Mouse (Mus musculus): Measurements from ENCODE around the gene Arhgap44.

Gene Arhgap44

DNA sequence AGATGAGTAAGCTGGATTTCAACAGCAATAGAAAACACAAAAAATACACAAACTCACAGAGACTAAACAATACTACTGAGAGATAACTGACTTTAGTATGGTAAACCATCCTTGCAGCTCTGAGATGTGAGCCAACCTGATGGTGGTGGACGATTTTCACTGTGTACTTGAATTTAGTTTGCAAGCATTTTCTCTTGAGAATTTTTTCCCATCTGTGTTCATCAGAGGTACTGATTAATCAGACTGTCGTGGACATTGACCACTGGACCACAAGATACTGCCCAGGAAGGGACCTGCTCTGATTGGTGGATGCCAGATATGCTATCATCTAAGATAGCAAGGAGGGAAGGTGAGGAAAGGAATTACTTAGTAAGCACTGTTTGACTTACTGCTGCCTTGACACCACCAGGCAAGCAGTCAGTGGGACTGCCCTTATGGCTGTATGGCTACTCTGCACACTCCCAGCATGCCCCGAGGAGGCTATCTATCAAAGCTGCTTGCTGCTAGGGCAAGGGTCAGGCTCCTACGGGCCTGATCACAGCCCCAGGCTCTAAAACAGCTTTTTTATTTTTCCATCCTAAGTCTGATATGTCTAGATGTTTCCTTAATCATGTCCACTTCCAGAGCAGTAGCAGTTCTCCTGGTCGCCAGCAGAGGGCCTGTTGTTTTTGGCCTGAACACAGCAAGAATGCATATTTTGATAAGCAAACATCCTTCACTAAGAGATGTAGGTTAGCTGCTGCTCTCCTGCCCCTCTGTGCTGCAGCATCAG, 74.1 kb downstream of the Arhgap44 start:
- DNase-seq (ENCODE audit: low spot score in 2 of 2): peak; percentile 24 to 45

DNA sequence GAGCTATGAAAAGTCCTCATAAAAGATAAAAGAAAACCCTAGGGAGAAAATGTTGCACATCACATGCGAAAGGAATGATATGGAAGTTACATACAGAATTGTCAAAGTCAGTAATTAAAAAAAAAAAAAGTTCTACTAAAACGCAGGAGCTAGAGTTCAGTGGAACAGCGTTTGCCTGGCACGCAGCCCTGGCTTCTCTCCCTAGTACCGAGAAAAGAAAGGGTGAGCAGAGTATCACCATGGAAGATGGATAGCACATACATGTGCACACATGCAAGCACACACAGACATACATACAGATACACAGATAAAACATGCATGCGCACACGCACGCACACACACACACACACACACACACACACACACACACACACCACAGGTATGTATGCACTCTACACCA, 82.0 kb downstream of the Arhgap44 start:
- DNase-seq (ENCODE audit: low spot score in 2 of 2): no peak

DNA sequence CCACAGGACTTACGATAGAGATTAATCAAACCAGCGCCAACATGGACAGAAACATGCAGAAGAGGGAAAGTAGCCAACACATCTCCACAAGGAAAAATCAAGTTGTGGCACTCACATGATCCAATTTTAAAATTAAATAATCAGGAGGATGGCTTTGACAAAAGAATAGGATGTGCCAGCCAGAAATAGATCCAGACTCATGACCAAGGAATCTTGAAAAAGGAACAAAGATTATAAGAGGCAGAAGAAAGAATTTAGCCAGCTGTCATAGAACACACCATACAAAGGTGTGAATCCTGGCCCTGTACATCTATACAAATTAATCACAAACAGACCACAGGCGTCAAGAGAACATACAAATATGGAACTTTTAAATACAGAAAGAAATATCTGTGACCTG, 82.5 kb downstream of the Arhgap44 start:
- no peak for DNase-seq (ENCODE audit: low spot score in 2 of 2)

DNA sequence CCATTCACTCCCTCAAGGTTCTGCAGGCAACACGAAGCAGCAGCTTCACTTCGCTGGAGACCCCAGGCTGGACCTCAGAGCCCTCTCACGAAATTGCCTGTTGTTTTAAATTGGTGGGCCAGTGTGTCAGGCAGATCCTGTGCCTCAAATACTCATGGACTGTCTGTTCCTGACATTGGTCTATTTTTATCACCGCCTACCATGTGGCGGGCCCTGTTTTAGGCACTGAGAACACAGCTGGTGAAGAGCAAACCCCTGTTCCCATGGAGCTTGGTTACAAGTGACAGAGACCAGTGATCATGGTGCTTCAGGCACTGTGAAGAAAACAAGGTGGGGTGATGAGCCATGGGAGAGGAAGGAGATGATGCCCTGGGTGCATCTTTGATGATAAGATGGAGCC, 93.2 kb downstream of the Arhgap44 start:
- no peak for DNase-seq (ENCODE audit: low spot score in 2 of 2)

DNA sequence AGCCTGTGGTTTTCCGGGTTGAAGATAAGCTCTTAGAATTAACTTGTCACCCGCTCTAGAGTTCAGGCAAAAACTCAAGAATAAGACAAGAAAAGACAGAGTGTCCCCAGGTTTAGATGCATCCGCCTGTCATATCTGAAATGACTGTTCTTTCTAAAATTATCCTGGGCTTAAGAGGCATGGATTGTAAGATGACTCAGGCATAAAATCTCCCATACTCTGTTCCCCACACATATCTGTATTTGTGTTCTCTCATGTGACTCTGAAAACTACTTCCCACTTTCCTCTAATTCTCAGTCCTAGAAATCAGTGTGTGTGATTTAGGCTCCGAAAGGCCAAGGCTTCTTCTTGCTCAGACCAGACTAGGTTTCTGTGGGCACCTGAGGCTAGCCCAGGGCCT, 93.7 kb downstream of the Arhgap44 start:
- no peak for DNase-seq (ENCODE audit: low spot score in 2 of 2)

DNA sequence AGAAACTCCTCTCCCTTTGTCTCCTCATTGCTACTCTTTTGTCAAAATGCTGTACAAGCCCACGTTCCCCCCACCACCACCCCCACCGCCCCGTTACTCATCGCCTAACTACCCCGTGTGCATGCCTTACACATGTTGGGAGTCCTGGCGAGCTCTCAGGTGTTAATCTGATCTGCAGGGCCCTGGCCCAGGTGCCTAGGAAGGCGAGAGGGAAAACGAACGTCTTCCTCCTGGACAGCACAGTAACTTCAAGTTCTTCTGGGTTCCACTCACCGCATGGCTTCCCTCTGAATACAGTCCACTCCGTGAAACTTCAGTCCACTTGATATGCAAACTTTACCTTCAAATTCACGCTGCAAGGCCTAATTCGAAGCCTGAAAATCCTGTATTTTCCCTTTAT, 97.6 kb downstream of the Arhgap44 start:
- no peak for DNase-seq (ENCODE audit: low spot score in 2 of 2)

DNA sequence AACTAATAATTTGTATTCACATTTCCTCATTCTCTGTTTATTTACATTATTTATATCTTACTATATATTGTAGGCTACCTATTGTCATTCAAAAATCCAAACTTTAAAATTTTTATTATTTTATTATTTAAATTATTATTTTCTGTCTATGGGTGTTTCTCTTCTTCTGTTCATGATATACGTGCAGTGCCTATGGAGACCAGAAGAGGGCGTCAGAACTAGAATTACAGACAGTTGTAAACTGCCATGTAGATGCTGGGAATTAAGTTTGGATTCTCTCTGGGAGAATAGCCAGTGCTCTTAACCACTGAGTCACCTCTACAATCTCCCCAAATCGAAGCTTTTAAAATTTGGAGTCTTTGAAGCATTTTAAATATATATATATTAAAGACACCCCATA, 101.3 kb downstream of the Arhgap44 start:
- DNase-seq (ENCODE audit: low spot score in 2 of 2): no peak

DNA sequence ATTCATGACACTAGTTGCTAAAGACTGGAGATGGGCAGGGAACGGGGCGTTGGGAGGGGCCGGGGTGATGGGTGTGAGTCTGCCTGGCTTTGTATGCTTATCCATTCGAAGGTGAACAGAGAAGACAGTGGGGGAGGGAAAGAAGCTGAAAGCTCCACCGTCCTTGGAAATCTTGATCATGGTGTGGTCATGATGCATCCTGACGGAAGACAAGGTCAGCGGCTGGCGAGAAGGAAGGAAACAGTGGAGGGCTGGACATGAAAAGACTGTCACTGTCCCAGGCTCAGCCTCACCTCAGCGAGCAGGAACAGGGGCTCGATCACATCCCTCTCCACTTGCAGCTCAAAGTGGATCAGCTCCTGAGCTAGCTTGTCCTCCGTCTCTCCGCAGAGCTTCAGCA, 103.2 kb downstream of the Arhgap44 start:
- no peak for DNase-seq (ENCODE audit: low spot score in 2 of 2)

DNA sequence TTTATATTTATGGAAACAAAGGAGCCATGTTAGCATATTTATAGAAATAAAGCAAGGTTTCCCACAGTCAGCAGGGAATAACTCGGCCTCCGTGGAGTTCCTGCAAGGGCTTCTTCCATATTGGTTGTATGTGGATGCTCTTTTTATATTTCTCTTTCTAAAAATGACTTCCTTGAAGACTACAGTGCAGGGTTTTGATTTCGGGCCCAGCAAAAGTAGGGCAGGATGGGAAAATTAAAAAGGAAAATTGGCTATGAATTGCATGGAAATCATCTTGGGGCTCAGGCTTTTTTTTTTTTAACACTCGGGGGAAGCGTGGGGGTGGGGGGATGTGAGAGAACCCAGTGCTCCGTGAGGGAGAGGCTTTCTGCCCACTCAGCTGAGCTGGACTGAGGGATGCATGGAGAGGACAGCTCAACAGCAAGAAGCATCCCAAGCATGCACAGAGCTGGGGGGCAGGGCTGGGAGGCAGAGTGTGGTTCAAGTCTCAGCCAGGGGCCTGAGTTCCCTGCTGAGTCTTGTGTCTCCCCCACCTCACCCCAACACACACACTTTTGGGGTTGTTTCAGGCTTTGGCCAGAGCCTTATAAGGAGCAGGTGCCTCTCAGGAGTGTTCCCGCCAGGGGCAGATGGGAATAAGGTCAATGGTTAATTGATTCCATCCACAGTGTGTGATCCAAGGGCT, 104.4 kb downstream of the Arhgap44 start:
- no peak for DNase-seq (ENCODE audit: low spot score in 2 of 2)

DNA sequence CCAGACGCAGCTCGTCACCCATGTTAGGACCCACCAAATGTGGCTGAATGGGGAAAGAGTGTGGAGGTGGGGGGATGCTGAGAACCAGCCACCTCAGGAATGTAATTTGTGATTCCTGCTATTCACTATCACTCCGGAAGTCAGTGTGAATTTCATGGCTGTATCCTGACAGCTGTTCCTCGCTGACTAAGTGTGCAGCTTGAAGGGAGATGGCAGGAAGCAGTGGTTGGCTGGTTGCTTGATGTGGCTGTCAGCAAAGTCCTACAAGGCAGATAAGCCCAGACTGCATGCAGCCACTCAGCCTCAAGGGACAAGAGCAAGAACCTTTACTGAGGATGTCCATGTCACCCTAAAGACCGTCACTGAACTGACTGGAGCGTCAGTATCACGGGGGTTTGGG, 107.2 kb downstream of the Arhgap44 start:
- no peak for DNase-seq (ENCODE audit: low spot score in 2 of 2)

DNA sequence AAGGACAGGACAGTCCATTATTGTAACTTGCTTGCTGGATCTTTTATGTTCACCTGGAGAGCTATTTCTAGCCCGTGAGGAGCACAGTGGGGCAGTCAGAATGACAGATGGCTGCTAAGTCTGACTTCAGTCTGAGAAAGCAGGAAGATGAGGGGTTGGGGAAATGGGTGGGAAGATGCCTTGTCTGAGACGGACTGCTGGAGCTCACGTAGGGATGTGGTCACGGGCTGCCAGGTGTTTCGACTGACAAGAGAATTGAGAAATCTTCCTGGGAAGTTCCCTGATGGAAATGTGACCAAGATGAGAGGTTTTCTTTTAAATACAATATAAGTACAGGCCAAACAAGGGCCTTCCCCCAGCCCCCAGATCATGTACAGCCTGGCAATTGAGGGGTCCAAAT, 108.5 kb downstream of the Arhgap44 start:
- DNase-seq (ENCODE audit: low spot score in 2 of 2): no peak

DNA sequence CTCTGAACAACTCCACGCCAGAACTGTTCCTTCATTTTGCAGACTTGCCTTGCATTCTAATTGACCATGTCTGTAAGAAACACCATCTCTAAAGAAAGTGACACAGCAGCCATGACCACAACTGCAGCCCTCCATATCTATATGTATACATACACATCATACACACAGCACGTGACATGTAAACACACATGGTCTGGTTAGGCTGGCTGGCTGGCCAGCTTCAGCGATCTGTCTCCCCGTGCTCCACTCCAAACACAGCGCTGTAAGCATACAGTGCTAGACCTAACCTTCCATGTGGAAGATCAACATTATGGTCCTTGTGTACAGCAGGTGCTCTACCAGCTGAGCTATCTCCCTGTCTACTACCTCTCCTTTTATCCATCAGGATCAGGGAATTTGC, 111.9 kb downstream of the Arhgap44 start:
- no peak for DNase-seq (ENCODE audit: low spot score in 2 of 2)

DNA sequence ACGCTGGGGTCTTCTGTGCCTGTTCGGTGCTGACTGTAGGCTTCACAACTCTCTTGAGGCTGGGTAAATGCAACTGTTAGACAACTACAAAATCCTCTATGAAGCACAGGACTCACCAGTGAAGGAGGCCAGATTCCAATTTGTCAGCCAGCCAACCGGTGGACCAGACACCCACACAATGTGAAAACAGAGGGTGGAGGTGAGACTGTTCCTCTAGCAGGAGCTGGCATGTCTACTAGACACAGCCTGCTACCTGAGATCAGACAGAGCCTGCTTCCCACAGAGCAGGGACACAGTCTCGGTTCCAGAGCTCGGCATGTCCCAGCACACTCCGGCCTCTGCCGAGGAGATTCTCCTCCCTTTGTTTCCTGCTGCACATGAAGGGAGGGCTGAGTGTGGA, 113.7 kb downstream of the Arhgap44 start:
- DNase-seq (ENCODE audit: low spot score in 2 of 2): no peak

DNA sequence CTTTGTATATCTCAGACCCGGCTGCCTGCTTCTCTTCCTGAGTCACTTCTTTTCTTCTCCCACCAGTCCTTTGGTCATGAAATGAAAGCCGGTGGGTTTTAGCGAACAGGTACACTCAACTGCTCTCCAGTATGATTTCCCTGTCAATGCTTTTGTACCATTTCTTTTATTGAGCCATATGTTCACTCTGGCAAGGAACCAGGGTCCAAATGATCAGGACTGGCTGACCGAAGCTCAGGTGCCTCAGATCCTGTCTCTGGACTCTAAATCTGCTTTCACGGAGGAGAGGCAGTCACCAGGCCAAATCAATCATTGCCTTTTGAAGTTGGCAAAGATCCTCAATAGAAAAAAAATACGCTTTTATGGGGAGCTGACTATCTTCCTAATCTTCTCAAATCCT, 122.2 kb downstream of the Arhgap44 start:
- no peak for DNase-seq (ENCODE audit: low spot score in 2 of 2)

DNA sequence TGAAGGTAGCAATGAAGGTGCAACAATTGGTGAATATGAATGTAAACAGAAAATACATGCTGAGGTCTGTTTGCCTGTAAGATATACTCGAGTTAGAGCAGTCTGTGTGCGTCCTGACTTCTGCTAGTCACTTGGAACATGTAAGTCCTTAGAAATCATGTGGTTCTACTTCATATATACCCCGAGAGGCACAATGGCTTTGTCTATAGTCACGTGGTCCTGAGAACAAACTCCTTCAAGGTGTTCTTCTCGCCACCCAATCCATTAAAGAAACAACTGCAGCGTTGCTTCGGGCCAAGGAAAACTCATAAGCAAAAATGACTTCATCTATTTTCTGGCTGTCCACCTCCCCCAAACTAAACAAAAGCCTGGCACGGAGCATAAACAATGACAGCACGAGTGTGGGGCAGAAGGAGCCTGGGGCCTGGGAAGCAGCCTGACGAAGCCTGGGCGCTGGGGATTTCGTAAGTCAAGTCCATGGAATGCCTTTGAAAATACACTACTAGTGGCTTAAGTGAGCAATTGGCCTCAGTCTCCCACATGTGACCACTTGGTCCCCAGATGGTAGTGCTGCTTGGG, 123.2 kb downstream of the Arhgap44 start:
- DNase-seq (ENCODE audit: low spot score in 2 of 2): no peak

DNA sequence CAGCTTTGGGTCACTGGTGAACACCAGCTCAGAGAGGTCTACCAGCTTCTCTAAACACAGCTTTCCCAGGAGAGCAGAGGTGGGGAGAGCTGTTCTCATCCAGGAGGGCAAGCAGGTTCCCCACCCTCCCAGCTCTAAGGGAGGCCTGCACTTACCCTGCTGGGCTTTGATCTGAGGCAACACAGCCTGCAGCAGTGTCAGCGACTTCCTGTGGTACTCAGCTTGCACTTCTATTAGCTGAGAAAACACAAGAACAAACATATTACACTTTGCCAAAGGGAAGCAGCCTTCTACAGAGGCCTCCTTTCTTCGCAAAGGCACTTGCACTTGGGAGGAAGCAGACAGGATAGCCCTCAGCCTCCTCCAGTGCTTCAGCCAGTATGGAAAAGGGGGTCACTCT, 123.8 kb downstream of the Arhgap44 start:
- DNase-seq (ENCODE audit: low spot score in 2 of 2): no peak

DNA sequence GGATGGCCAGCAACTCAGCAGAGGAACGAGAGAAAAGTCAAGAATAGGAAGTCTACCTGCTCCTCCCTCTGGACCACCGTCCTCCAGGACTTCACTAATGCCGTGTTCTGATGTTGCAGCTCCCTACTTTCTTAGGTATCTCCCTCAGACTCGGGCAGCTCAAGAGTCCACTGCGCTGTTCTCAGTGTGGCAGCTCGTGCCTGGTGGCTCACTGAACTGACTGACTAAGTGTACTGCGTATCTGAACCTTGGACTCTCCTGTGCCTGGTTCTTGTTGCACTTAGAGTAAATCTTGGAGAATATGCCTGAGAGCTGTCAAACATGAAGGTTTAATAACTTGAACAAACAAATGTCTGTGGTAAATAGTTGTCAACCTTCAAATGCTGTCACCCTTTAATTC, 130.5 kb downstream of the Arhgap44 start:
- DNase-seq (ENCODE audit: low spot score in 2 of 2): no peak

DNA sequence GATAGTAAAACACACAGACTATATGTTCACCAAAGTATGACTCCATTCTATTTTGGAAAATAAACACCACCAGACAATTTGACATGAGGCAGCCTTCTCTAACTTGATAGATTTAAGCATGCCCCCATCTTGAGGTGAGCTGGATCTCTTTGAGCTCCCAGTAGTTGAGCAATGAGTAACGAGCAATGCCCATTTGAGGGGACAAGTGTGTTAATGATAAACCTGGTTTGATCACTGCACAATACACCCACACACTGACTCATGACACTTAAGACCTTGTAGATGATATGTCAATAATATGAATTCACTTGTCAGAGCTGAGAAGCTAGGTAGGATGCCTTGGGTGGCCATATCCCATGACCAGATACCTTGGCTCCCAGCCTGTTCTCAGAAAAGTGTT, 132.6 kb downstream of the Arhgap44 start:
- DNase-seq (ENCODE audit: low spot score in 2 of 2): no peak

DNA sequence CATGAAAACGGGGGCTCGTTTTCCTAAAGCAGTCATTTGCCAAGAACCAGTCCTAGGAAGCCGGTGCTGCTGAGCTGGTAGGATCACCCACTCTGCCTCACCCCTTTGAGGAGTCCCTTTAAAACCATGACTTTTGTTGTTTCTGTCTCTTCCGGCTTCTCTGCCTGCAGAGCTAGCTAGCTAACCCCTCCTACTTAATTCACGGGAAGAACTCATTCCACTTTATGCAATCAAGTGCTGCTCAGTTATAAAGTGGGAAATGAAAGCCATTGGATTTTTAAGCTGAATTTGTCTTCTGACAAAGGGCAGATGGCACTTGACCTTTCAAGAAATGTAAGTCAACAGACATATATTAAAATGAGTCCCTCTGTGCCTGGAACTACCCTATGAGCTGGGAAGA, 134.7 kb downstream of the Arhgap44 start:
- DNase-seq (ENCODE audit: low spot score in 2 of 2): no peak

DNA sequence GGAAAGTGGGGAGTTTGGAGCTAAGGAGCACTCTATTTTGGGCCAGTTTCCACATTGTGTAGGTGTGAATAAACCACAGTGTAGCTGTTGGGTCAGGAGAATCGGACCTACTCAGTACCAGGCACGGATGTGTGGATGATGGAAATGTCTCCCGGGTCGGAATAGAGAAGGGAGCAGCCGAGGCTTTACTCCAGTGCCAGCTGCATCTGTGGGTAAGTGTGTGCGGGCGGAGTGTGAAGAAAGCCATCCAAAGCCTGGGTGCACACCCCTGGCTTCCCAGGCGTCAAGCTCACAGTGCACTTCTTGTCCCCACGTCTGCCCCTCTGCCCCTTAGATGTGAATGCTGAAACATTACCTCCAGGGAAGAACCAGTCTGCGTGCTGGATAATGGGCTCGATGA, 140.0 kb downstream of the Arhgap44 start:
- DNase-seq (ENCODE audit: low spot score in 2 of 2): no peak

DNA sequence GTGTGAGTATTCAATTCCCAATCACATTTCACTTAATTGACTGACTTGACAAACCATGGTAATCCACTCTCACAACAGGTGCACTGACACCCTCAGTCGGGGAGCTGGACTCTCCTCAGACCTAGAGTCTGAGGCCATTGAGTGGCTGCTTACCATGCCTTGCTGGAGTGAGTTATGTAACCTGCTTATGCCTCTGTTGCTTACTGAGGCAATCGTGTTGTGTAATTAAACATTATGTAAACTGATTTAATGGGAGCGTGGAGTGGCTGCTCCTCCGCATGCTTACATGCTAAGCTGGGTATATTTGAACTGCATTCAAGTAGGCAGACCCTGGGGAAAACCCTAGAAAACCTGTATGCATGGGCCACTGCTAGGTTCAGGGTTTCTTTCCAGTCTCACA, 142.0 kb downstream of the Arhgap44 start:
- DNase-seq (ENCODE audit: low spot score in 2 of 2): no peak

DNA sequence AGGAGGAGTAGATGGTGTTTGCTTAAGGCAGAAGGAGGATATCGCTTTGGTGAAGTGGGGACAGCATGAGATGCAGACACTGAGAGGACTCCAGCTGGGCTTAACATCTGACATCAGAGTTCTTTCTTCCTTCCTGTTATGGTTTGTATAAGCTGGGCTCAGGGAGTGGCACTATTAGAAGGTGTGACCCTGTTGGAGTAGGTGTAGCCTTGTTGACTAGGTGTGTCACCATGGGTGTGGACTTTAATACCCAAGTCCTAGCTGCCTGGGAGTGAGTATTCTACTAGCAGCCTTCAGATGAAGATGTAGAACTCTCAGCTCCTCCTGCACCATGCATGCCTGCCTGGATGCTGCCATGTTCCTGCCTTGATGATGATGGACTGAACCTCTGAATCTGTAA, 146.0 kb downstream of the Arhgap44 start:
- DNase-seq (ENCODE audit: low spot score in 2 of 2): no peak

DNA sequence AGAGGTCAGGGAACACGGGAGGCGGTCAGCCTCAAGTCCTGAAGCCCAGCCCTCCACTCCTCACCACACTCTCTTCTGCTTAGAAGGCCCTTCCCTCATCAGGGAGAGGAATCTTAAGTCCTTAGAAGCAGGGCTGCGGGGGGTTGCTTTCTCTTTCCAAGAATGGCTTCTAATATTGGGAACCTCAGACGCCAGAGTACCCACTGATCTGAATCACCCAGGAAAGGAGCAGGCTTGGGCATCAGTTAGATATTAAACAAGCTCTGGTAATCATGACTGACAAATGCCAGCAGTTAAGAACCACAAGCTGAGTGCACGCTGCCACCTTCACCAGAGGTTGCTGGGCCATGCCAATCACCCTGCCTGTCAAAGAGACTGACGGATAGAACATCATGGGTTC, 148.9 kb downstream of the Arhgap44 start:
- no peak for DNase-seq (ENCODE audit: low spot score in 2 of 2)
